In the genomic region with DNA sequence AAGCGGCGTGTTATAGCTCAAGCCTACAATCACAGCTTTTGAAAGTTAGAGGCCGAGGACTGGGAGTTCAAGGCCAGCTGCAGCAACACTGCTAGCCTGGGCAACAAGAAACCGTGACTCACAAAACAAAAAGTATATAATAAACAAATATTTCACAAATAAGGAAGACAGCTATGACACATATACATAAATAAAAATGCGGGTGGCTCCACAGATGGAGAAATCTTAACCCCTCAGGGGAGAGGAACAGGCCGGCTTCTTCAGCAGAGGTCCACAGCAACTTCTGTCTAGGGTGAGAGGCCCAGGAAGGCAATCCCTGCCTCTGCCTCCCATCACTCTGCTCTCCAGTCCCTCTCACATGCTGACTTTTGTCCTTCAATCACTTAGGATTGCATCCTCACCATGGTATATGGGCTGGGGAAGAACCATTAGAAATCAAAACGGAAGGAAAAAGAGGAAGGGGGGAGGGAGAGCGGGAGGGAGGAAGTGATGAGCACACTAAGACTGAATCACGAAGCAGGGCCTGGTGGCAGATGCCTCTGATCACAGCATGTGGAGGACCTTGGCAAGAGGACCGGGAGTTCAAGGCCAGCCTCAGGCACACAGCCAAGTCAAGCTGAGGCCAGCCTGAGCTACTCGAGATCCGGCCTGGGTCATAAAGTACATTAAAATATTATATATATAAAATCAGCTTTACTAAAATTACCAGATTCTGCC, we compare ENCODE assay signal across 8 mouse cellular contexts. TPM values are rescaled to one million over a fixed set of nuclear protein-coding genes. Genes with fewer than 3 reads are reported as not detected.
DNase-seq lines count a peak whose midpoint lies in the region; ATAC-seq lines count a peak whose summit lies in the region.

No protein-coding gene starts in this region.

- 78% methylated on average over 12 of the region's 12 CpGs for WGBS in embryonic facial prominence, embryonic 13.5 days
- WGBS in embryonic facial prominence, embryonic 10.5 days = 85% methylated on average over 12 of the region's 12 CpGs

- DNase-seq in embryonic facial prominence, embryonic 10.5 days (ENCODE audit: low spot score) = no peak
- DNase-seq in Muller cell, postnatal 12 days (ENCODE audit: inconsistent ontology term) = peak; percentile 83
- peak; percentile 91 to 92 for DNase-seq in cerebellum, postnatal 36 days
- peak; percentile 81 for DNase-seq in lung, postnatal 10 days
- DNase-seq in right cerebral cortex, adult 18-20 months = no peak
- DNase-seq in right cerebral cortex, postnatal 36 days (ENCODE audit: low spot score in 2 of 2) = no peak

- H3K27me3 ChIP-seq in embryonic facial prominence, embryonic 13.5 days = no peaks in the 10 kb centered on the region
- no peaks in the 10 kb centered on the region for H3K27me3 ChIP-seq in embryonic facial prominence, embryonic 10.5 days (replicated peaks; ENCODE audit: low read depth, poor library complexity, severe bottlenecking)

- H3K9ac ChIP-seq in embryonic facial prominence, embryonic 13.5 days = no peak overlapping the region

- peaks cover 34% of the 10 kb centered on the region for H3K4me1 ChIP-seq in embryonic facial prominence, embryonic 13.5 days
- peaks cover 14% of the 10 kb centered on the region for H3K4me1 ChIP-seq in embryonic facial prominence, embryonic 10.5 days

- H3K36me3 ChIP-seq in embryonic facial prominence, embryonic 13.5 days = 0 out of 2 replicates have a peak, but pooled peaks cover 13% of the 10 kb centered on the region
- H3K36me3 ChIP-seq in embryonic facial prominence, embryonic 10.5 days (replicated peaks) = no peaks in the 10 kb centered on the region; the same call in 1 of the 2 replicates

- H3K4me3 ChIP-seq in embryonic facial prominence, embryonic 13.5 days = no peak overlapping the region
- no peak overlapping the region for H3K4me3 ChIP-seq in embryonic facial prominence, embryonic 10.5 days

- no peak overlapping the region for H3K4me2 ChIP-seq in embryonic facial prominence, embryonic 13.5 days

- H3K27ac ChIP-seq in embryonic facial prominence, embryonic 13.5 days = peak overlapping the region; percentile 34; the same call in 1 of the 2 replicates
- no peak overlapping the region for H3K27ac ChIP-seq in embryonic facial prominence, embryonic 10.5 days (replicated peaks)

- H3K9me3 ChIP-seq in embryonic facial prominence, embryonic 13.5 days = 0 out of 2 replicates have a peak, but pooled peaks cover 3% of the 10 kb centered on the region
- H3K9me3 ChIP-seq in embryonic facial prominence, embryonic 10.5 days = no peaks in the 10 kb centered on the region

- no peak for ATAC-seq in embryonic facial prominence, embryonic 13.5 days (ENCODE audit: insufficient number of reproducible peaks, insufficient read depth, low FRiP score, low TSS enrichment, low read depth)
- peak; percentile 58; a peak in 3 of 4 replicates for ATAC-seq in hematopoietic stem cell, adult 5-6 weeks (replicated peaks in 1 of 2; ENCODE audit: insufficient read depth in 1 of 2, low FRiP score in 2 of 2, low TSS enrichment in 1 of 2, low read depth in 1 of 2, poor library complexity in 2 of 2, severe bottlenecking in 2 of 2)

RNA-seq across cellular contexts. Expression of a gene that starts 21.8 kb away (rescaled TPM):
- 26.6 and 29.0 TPM in 2 replicates for polyA plus RNA-seq in embryonic facial prominence, embryonic 13.5 days (2015; fragmentation: Nextera tagmentation; extraction: Ambion mirVana)
- polyA plus RNA-seq in embryonic facial prominence, embryonic 10.5 days (2016; fragmentation: Nextera tagmentation; extraction: Ambion mirVana) = 10.0 and 11.1 TPM in 2 replicates
- total RNA-seq in hematopoietic stem cell, adult 5-6 weeks (2017) = 6.5 and 7.3 TPM in 2 replicates

Comparison
In these comparisons a context has a peak if more than half of its experiments do, and no peak if none do; other contexts are left out.
1. DNase-seq: peak in Muller cell, postnatal 12 days (single experiment), cerebellum, postnatal 36 days (2 of 2) and lung, postnatal 10 days (single experiment); none in embryonic facial prominence, embryonic 10.5 days (single experiment), right cerebral cortex, adult 18-20 months (single experiment) and right cerebral cortex, postnatal 36 days (0 of 2).